Mouse (Mus musculus): ENCODE results near the gene Radil.

DNA sequence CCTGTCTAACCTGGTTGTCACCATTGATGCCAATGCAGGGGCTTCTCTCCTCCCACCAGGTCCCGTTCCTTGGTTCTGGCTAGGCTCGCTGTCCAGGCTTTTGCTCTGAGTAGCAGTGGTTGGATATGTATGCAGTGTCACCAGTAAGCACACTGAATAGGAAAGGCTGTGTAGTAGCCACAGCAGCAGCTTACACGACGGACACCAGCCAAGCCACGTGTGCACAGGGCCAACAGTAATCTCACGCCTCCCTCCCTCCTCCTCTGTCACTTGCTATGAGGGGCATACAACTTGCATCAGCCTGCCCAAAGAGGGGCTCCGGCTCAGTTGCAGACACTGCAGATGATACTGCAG, 40.9 kb downstream of the Radil start:
- TF ChIP-seq POLR2A (IDR thresholded peaks at IDR 0.05; ENCODE audit: borderline replicate concordance, control insufficient read depth, low read depth, low read length) (no peak), CTCF (IDR thresholded peaks at IDR 0.05; ENCODE audit: control insufficient read depth, insufficient read depth, low read length) (no peak)
